Mouse (Mus musculus) brain, embryonic 18.5 days (tissue): Measurements from ENCODE around the gene Olfr1124.
"Not testable (repeated sequence)": the region's sequence is repeated elsewhere in the genome, so short reads cannot be mapped to it uniquely, and the experiment has no call there.

Source experiments
- DNase-seq: peaks from one replicate; pipeline ENCODE4 v3.0.0-alpha.2; 2012; ENCODE audit warnings: low read depth, low spot score

The Olfr1124 gene

GRCm38 (mm10) chr2:87429975-87430374 is at the start of gene Olfr1124:
Olfr1124 (plus strand) TSS chr2:87430275.
- DNase-seq: no peak

DNA sequence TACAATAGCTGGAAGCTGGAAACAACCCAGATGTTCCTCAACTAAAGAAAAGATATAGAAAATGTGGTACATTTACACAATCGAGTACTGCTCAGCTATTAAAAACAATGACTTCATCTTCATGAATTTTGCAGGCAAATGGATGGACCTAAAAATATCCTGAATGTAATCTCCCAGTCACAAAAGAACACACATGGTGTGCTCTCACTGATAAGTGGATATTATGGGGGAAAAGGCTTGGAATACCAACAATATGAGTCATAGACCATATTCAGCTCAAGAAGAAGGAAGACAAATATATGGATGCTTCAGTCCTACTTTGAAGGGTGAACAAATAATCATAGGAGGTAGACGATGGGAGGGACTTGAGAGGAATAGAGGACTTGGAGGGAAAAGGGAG is 46.1 kb upstream of the Olfr1124 start:
- no peak for DNase-seq

DNA sequence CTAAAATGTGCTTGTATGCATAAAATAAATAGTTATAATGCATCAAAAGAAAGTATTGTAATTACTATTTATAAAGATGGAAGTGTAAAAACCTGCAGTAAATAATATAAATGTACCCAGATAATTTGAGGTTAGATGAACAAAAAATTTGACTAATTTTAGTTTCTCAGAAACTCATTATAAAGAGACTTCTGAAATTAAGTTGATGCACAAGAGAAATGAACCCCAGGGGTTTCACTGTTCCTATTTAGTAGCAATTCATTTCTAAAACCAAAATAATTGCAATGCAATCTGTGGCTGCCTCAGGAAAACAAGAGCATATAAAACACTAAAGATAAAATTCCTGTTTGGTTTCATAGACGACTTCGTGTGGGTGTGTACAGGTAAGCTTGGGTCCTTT is 44.5 kb upstream of the Olfr1124 start, which contains the start of gene Olfr1122:
Olfr1122 (plus strand) TSS at position 301 of the 400 bp plus-strand sequence.
- no peak for DNase-seq

DNA sequence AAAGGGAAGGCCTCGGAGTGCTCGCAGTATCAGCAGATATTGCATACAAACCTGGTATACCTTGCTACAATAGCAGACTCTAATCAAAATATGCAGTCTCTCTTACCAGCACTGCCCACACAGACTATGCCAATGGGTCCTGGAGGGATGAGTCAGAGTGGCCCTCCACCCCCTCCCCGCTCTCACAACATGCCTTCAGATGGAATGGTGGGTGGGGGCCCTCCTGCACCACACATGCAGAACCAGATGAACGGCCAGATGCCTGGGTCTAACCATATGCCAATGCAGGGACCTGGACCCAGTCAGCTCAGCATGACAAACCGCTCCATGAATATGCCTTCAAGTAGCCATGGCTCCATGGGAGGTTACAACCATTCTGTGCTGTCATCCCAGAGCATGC is 36.5 kb upstream of the Olfr1124 start:
- DNase-seq: not testable (repeated sequence)

DNA sequence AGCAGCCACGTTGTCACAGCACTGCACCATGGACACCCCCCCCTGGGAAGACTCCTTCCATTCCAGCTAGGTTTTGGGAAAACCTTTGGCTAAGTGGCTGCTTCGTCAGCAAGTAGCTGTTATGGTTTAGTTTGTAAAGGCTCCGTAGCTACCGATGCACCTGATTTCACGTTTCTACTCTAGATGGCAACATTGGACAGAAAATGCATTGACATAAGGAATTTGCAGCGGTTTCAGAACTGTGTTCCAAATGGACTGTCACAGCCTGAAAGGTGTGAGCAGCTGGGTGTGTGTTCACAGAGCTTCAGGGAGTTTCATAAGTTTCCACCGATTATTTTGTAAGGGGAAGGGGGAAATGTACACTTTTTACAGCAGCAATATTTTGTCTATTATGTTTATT is 35.4 kb upstream of the Olfr1124 start:
- not testable (repeated sequence) for DNase-seq

- no peak for DNase-seq
These were observed 13.7 kb upstream of the Olfr1124 start, which contains the start of gene Olfr1123 for GRCm38 (mm10) chr2:87416335-87416734. Olfr1123 (plus strand) TSS chr2:87416635.

DNA sequence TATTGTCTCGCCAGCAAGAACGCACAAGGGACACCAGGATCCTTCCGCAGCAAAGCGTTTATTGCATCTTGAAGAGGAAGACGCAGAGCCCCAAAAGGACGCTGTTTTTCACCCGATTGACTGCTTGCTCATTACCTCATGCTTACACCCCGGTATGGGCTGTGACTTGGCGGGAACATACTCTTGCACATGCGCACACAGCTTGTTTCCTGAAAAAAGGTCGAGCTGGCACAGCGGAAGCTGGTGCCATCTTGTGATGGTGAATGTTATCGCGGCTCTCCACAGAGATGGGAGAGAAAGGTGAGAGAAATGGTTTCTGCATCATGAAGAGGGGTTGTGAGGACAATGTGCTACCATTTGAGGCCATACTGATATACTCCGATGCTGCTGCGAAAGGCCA is 7.7 kb downstream of the Olfr1124 start:
- no peak for DNase-seq

DNA sequence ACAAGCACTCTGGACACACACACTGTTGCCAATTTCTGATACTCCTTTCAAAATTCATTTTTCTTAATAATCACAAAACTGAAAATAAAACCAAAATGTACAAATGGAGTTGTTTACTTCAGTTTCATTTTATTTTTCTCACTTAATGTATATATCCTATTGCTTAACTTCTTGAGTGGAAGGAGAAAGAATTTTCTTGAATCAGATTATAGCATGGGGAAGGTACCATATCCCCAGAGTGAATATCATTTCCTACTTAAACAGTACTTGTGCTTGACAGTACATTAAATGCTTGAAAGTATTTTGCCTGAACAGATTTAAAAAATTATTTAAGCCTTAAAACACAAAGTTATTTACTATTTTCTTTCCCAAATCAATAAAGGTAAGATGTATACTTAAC is 23.6 kb downstream of the Olfr1124 start, which contains the start of gene Olfr1126:
Olfr1126 (plus strand) TSS at position 301 of the 400 bp plus-strand sequence.
- DNase-seq: no peak

GRCm38 (mm10) chr2:87461769-87462168 is 31.7 kb downstream of the Olfr1124 start:
- DNase-seq: no peak

DNA sequence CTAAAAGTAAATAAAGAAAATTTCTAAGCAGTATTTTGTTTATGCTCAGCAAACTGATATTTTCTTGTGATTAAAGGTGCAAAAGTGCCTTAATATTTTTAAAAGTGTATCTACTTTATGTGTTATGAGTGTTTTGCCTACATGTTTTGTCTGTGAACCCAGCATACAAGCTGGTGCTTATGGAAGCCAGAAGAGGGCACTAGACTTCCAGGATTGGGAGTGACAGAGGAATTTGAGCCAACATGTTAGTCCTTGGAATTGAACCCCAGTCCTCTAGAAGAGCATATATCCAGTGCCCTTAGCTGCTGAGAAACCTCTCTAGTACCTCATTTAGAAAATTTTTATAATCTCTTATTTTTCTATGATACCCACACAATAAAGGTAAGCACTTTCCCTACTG is 50.1 kb downstream of the Olfr1124 start:
- DNase-seq: no peak

GRCm38 (mm10) chr2:87481158-87481557 is 51.1 kb downstream of the Olfr1124 start:
- no peak for DNase-seq

DNA sequence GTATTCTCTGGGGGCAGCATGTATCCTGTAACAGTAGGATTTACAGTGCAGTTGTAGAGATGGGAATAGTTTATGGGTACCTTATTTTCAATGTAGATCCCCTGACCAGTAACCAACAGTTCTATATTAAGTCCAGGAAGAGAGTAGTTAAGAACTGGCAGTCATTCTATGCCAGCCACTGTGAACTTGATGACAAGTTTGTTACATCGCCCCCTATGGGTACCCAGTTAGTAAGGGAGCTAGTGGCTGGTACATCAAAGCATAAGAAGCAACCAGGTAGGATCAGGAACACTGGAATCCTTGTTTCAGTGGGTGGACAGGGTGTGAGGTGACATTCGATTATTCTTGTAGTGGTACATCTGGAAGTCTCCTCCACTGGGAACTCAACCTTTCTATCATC is 52.2 kb downstream of the Olfr1124 start:
- no peak for DNase-seq
